Mouse (Mus musculus): ENCODE data around the gene Dohh. TPM values are rescaled to one million over a fixed set of nuclear protein-coding genes. Genes with fewer than 3 reads are reported as not detected.

Gene Dohh
- polyA plus RNA-seq (2012; rRNA removed): 93.9 and 96.3 TPM in 2 replicates

DNA sequence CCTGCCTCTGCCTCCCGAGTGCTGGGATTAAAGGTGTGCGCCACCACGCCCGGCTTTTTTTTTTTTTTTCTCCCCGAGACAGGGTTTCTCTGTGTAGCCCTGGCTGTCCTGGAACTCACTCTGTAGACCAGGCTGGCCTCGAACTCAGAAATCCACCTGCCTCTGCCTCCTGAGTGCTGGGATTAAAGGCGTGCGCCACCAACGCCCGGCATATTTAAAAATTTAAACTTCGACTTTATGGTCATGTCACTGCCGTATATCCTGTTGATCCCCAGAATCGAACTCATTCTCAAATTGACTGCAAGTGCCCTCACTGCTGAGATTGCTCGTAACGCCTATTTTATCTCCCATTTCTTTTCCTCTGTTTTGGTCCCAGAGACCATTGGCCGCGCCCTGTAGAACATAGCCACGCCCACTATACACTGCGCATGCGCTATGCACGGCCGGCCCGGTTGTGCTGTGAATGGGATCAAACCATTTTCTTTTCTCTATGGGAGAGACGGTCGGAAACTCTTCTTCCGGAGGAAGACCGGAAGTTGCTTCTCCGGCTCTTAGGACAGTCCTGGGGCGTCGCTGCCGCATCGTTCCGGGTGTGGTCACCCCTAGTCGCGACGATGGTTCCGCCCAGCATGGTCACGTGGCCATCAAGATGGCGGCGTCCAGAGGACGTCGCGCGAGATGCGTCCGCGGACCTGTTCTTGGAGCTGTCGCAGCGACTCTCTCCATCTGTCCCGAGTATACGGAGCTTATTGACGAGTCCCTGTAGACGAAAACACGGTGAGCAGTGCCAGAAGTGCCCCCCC, at the start of gene Dohh, which contains the start of gene Gm48551:
TSS of gene Dohh (plus strand) at position 627 of the 803 bp plus-strand sequence.
TSS of gene Gm48551 (plus strand) at position 665 of the 803 bp plus-strand sequence.
- peak; percentile 86 for DNase-seq (ENCODE audit: low read depth)

DNA sequence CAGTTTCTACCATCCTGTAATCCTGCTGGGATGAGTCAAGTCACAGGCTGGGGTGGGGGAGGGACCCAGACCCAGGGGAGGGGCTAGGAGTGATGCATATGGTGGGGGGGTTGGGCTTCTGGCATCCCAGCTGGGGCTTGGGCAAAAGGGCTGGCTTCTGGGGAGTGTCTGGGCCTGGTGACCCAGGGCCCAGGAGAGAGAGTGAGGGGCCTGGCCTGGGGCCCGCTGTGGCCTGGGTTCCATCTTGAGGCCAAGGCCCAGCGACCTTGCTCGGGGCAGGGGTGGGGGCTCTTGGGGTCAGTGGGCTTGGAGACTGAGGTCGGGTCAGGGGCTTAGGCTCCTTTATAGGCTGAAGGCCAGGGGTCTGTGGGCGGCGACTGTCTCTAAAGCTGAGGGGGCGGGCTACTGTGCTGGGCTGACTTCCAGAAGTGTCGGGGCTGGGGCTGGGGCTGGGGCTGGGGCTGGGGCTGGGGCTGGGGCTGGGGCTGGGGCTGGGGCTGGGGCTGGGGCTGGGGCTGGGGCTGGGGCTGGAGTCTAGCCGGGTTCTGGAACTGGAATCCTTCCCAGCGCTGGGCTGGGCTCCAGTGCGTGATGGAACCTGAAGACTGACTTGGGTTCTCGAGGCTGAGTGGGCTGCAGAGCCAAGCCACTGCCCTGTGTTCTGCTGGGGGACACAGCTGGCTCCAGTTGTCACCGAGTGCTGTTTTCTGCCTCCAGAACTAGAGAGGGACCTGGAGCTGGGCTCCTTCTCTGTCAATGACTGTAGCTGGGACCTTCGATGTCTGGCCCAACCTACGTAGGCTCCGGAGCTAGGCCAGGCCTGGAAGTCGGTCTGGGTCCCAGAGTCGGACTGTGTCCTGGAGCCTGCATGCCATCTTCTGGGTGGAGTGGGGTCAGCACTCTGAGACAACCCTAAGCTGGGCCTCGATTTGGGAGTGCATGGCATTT, 48.6 kb upstream of the Dohh start:
- no peak for DNase-seq (ENCODE audit: low read depth)

DNA sequence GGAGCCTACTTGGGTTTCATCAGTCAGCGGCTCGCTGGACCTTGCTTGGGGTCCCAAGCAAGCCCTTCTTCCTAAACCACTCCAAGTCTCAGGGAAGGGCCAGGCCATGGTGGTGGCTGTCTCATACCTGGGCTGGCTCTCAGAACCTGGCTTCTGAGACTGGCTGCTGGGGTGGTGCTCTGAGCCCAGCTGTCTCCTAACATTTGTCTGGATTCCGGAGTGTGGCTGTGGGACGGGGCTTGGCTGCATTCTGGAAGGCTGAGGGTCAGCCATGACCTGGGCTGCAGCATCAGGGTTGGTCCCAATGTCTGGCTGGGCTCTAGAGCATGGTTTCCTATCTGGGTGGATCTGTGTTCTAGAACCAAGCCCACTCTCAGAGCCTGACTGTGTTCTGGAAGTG, 47.7 kb upstream of the Dohh start:
- DNase-seq (ENCODE audit: low read depth): no peak

DNA sequence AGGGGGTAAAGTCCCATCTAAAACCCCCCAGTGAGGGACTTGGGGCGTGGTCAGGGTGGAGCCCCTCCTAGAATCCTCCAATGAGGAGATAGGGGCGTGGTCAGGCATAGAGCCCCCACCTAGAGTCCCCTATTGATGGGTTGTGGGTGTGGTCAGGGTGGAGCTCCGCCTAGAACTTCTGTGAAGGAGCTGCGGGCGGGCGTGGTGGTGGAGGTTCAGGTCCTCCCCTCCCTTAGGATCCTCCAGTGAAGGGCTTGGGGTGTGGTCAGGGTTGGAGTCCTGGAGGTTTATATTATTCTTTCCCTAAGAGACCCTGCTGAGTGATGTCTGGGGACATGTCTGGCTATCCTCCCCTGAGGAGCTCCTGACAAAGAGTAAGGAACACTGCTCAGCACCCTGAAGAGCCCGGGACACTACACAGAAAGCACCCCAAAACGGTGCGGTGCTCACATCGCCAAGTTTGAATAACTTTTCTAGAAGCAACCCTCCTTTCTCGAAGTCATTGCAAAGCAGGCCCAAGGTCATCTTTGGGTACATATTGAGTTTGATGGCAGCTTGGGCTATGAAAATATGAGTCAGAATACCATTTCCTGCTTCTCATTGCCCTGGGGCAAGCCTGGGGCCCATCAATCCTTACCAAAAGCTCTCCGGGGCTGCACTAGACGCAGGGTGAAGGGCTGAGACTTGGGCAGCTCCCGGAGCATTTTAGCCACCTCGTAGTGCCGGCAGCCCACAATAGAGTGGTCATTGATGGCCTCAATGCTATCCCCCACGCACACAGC, 43.5 kb upstream of the Dohh start:
- no peak for DNase-seq (ENCODE audit: low read depth)

DNA sequence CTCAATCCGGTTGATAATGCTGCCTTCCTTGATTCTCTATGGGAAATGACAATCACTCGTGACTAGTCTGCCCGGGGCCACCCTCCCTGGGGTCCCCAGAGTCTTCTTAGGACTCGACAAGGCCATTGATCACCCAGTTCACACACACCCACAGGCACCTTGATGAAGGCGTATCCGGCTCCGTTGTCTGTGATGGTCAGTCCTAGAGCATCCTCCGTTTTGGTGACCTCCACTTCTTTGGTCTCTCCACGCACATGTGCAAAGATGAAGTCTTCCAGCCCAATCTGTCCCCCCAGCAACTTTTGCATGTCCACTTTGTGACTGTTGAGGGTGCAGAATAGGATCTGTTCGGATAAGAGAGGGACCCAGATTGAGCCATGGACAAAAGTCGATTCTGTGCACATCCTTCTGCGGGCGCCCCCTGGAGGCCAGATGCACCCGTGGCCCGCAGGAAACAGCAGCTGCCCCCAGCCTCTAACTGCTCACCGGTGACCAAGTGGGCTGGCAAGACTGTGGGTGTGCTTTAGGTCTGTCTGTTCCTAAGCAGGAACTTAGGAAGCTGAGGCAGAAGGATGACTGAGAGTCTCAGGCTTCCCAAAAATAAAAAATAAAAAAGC, 42.8 kb upstream of the Dohh start:
- DNase-seq (ENCODE audit: low read depth): no peak

DNA sequence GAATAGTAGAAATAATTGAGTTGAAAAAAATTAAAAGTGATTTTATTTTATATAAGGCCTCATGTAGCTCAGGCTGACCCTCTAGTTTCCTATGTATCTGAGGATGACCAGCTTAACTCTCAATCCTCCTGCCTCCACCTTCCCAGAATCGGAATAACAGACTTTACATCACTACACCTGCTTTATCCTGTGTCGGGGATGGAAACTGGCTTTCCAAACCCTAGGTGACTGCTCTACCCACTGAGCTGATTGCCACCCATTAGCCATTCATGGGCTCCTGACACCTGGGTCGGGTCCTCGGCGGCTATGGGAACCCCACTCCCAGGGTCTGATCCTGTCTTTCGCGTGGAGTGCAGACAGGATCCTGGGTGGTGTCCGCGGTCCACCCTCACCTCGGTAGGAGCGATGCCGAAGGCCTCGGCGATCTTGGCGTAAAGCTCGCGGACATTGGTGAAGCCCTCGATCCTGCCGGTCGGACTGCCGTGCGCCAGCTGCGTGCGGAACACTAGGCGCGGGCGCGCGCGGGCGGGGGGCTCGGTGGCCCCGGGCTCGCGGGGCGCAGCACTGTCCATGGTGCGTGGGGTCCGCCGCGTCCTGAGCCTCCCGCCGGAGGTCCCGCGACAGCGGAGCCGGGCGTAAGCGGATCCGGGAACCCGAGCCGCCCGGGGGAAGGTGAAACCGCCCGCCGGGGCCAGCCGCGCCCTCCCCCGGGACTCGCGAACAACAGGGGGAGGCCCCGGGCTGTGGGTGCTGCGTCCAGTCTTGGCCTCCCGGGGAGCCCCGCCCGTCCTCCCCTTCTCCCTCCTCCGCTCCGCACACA, 41.3 kb upstream of the Dohh start, which contains the start of gene Gipc3:
TSS of gene Gipc3 (minus strand) at position 581 of the 820 bp plus-strand sequence.
- DNase-seq (ENCODE audit: low read depth): no peak

DNA sequence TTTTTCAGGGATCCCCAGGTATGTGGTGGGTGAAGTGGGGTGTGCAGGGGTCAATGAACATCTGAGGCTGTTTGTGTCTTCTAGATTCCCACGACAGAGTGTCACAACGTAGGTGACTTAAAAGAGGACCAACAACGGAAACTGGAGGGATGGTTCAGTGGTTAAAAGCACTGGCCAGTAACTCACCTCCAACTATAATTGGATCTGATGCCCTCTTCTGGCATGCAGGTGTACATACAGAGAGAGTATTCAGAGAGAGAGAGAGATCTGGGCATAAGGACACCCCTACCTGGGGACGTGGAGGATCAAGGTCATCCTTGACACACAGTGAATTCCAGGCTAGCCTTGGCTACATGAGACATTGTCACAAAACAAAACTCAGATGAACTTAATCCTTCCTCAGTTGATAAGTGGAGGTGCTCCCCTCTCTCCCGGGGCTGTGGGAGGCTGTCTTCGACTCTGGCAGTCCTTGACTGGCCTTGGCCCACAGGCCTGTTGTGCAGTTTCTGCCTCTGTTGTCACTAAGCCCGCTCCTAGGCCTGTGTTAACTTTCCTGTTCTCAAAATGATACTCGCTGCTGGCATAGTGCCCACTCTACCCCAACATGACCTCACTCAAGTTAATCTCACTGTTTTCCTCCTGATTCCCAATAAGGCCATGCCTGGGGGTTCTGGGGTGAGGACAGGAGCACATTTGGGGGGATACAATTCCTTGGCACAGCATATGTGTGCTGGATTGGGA, 39.6 kb upstream of the Dohh start:
- no peak for DNase-seq (ENCODE audit: low read depth)

DNA sequence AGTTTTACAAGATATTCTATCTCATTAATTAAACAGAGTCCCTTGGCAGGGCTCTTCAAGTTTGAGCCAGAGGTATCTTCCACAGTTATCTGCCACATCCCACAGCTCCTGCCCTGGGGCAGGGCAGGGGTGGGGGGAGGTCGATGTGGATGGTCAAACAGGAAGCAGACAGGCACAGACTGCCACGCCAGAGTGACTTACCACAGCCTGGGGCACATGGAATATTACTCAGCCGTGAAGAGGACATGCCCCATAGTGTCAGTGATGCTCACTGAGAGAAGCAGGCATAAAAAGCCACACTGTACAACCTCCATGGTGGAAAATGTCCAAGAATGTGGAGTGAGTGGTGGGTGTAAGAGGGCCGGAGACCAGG, 39.1 kb upstream of the Dohh start:
- no peak for DNase-seq (ENCODE audit: low read depth)

DNA sequence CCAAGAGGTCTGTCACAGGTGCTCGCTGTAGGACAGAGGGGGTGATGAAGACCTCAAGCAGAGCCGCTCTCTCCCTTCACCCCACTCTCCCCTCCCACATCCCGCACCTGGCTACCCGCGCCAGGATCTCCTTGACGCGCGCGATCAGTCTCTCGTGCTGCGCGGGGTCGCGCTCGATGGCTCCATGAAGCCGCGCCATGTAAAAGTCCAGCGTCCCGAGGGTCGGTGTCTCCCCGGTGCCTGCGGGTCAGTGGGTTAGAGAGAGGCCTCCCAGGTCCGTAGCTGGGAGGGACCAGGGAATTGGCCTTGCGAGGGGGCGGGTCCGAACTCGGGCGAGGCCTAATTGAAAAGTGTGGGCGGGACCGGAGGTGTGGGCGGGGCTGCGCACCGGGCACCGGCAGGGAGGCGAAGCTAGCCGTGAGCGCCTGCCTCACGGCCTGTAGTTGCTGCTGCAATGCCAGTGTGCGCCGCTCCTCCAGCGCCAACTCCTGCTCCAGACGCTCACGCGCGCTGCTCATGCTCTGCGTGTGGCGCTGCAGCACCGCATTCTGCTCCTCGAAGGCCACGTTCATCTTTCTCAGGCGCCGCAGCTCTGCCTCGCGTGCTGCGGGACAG, 37.7 kb upstream of the Dohh start:
- no peak for DNase-seq (ENCODE audit: low read depth)

DNA sequence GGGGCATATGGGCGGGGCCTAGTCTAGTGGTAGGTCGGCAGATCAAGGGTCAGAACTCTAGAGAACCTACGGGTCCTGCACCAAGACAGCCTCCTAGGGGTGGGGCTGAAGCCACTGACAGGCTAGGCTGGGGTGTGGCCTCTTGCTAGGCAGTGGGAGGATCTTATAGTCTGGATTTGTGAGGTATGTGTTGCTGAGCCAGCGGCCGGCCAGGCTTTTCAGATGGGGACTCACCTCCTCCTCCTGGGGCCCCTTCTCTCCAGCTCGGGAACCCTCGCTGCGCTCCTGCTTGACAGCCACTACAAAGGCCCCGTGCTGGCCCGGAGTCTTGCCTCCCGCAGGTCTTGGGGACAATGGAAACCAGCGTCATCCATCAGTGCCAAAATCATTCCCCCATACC, 35.1 kb upstream of the Dohh start:
- DNase-seq (ENCODE audit: low read depth): no peak

DNA sequence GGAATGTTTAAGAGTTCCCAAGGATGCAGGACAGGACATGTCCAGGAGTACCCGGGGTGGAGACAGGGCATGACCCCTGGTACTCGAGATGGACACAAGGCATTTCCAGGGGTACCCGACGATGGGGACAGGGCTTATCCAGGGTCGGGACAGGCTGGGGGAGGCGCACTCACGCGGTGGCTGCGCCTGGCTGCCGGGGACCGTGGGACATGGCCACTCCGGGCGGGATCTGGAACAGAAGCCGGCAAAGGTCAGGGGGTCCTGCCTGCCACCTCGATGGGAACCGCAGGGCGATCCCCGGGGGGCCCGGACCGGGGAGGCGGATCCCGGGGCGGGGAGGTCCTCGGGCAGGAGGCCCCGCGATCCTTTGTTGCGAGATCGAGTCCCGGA, 34.3 kb upstream of the Dohh start:
- DNase-seq (ENCODE audit: low read depth): no peak

DNA sequence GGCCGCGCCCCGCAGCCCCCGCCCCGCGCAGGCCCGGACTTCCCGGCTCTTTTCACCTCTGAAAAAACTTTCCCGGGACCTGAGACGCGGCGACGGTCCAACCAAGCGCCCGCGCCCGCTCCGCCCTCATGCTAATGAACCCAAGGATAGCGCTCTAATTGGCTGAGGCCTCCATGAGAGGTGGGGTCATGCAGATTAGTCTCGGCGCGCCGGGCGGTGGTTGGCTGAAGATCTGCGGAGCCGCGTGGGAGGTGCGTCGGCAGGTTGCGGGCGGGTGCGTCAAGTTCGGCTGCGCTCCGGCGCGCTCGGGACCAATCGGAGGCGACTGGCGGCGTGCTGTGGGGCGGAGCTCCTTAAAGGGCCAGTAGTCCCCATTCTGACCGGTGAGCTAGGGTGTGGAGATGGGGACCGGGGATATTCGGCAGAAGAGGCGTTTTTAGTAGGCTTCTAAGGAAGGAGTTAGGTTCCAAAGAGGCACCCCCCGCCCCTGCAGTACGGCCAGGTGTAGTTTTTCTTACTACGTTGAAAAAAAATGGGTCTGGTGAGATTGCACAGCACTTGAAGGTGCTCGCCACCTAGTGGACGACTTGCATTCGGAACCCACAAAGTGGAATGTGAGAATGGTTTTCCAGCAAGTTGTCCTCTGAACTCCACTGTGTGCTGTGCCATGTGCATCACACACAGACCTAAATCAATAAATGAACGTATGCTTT, 33.7 kb upstream of the Dohh start, which contains the start of gene Hmg20b:
TSS of gene Hmg20b (minus strand) at position 130 of the 713 bp plus-strand sequence.
- peak; percentile 70 for DNase-seq (ENCODE audit: low read depth)

DNA sequence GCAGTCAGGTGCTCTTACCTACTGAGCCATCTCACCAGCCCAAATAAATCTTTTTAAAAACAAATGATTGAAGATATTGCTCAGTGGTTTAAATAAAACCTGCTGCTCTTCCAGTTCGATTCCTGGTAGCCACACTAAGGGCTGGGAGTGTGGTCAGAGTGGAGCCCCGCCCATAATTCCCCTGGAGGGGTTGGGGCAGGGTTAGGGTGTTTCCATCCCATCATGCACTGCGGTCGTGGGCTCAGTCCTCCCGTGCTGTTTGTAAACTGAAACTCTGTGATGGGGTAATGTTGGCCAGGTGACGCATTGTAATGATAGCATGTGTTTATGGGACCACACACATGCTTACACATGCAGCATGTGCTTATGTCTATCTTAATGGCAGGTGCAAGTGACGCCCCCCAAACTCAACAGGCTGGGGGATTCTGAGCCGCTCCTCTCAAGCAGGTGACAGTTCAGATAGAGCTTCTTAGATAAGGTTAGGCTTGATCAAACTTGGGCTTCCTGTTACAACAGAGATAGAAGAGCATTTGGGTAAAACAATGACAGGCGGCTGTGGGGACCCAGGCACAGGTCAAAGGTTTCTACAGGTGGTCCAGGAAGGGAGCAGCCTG, 32.4 kb upstream of the Dohh start:
- no peak for DNase-seq (ENCODE audit: low read depth)

DNA sequence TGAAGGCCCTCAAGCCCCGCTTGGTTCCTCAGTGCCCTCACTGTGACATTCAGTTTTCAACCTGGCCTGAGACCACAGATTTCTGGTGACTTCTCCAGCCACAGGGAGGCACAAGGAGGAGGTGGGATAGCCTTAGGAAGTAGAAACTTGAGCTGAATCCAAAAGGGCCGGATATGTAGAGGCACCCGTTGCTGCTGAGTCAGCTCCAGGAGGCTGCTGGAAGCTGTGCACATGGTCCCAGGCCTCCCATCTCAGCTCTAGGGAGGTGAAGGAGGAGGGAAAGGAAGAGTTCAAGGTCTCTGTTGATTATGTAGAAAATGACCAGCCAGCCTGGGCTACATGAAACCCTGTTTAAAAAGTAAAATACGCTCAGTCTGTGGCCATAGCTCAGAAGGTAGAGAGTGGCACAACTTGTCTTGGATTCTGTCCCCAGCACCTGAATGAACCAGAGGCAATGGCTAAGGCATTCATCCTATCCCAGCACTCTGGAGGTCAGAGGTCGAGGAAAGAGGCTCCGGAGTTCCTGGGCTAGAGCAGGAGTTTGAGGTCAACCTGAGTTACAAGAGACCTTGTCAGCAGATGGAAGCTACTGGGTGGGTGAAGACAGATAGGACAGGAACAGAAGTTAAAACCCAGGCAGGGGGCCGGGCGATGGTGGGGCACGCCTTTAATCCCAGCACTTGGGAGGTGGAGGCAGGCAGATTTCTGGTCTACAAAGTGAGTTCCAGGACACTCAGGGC, 29.3 kb upstream of the Dohh start:
- DNase-seq (ENCODE audit: low read depth): no peak

DNA sequence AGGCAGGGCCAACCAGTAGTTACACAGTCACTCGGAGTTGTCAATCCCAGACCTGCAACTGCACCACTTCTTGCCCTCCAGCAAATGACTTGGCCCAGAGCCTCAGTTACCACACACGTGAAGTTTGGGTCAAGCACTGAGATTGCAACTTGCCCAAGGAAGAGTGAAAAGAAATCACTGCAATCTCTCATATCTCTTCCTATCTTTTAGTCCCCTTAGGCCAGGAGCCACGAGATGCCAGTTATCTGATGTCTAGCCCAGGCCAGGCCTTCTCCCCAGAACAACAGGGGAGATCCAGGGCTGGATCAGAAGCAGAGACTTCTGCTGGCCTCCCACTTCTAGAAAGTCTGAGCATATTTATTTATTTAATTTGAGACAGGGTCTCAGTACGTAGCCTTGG, 28.7 kb upstream of the Dohh start:
- DNase-seq (ENCODE audit: low read depth): no peak

DNA sequence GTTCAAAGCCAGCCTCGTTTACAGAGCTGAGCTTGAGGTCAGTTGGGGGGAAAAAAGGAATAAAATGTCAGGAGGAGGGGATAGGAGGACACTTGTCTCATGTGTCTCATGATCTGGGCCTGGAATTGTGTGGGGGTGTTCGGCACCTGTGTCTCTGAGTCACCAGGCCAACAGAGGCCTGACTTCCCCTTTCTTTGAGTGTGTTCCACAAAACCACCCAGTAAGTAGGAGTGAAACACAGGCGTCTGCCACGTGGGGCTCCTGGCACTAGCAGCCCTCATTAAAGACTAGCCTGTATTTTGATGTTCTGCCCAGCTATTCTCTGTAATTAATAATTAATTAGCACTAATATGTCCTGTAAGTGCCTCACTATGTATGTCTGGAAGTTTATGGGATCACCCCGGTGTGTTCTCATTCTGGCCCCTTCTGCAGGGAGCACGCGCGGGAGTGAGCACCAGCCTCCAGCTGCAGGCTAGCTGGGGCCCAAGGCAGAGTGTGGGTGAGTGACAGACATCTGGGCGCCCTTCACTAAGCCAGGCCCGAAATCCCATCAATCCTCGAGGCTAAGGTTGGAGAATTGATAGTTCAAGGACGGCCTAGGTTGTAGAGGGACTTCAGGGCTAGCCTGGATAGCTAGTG, 27.8 kb upstream of the Dohh start:
- DNase-seq (ENCODE audit: low read depth): no peak

All from gonadal fat pad, adult 2 months (tissue).